ENCODE assay signal across 25 mouse cellular contexts in genomic region chr5:58286680-58287223, GRCm38 (mm10).
A peak's percentile ranks its signal among the peaks of the same experiment; 100 is the strongest.
DNase-seq lines count a peak whose midpoint lies in the region; ATAC-seq lines count a peak whose summit lies in the region.
"Had no signal": no experiment of that assay in that cellular context is flagged by ENCODE, and none has a peak within 500 bp of the region (broad histone marks: within the 10 kb centered on the region; RNA-seq: fewer than 3 reads in every experiment).

No protein-coding gene starts in this region.

- no peaks in the 10 kb centered on the region for H3K36me3 ChIP-seq in limb, embryonic 11.5 days (ENCODE audit: control insufficient read depth, insufficient read depth, low read length)
- H3K36me3 ChIP-seq in limb, embryonic 10.5 days, result no peaks in the 10 kb centered on the region
- no peaks in the 10 kb centered on the region for H3K36me3 ChIP-seq in limb, embryonic 12.5 days
- H3K36me3 ChIP-seq: embryonic facial prominence, embryonic 12.5 days; forebrain, embryonic 15.5 days; G1E had no signal

- no peak overlapping the region for H3K27ac ChIP-seq in limb, embryonic 11.5 days (replicated peaks; ENCODE audit: low read depth, low read length)
- H3K27ac ChIP-seq in limb, embryonic 10.5 days, result no peak overlapping the region
- no peak overlapping the region for H3K27ac ChIP-seq in limb, embryonic 12.5 days
- H3K27ac ChIP-seq: embryonic facial prominence, embryonic 12.5 days; forebrain, embryonic 13.5 days; forebrain, embryonic 15.5 days had no signal

- peak; percentile 2 for DNase-seq in embryo, embryonic 11.5 days (ENCODE audit: low read depth, low spot score)
- no peak for DNase-seq in embryo, embryonic 10.5 days (ENCODE audit: low spot score)
- no peak for DNase-seq in limb, embryonic 11.5 days (ENCODE audit: low spot score)
- DNase-seq in limb, embryonic 10.5 days (ENCODE audit: low spot score), result no peak
- no peak for DNase-seq in cerebellum, adult 11-12 months
- no peak for DNase-seq in gastrocnemius, postnatal 36 days
- DNase-seq: adrenal gland, adult 8-10 months; adrenal gland, postnatal 14 days; B cell, adult 2 months; cerebellum, adult 11 months; cerebellum, adult 2 months; cerebellum, adult 9-10 months; cerebellum, postnatal 10 days; cerebellum, postnatal 25 days; embryo, embryonic 11 days; forebrain, postnatal 0 days had no signal

- H3K4me2 ChIP-seq in limb, embryonic 11.5 days (ENCODE audit: low read depth, severe bottlenecking), result no peak overlapping the region
- H3K4me2 ChIP-seq in limb, embryonic 12.5 days, result no peak overlapping the region
- H3K4me2 ChIP-seq: embryonic facial prominence, embryonic 12.5 days; forebrain, embryonic 13.5 days; forebrain, embryonic 15.5 days had no signal

- no peaks in the 10 kb centered on the region for H3K27me3 ChIP-seq in limb, embryonic 11.5 days (ENCODE audit: control insufficient read depth, insufficient read depth, low read length)
- H3K27me3 ChIP-seq in limb, embryonic 10.5 days (ENCODE audit: low read depth, poor library complexity, severe bottlenecking), result no peaks in the 10 kb centered on the region
- H3K27me3 ChIP-seq in limb, embryonic 12.5 days, result no peaks in the 10 kb centered on the region
- H3K27me3 ChIP-seq: CH12.LX; embryonic facial prominence, embryonic 12.5 days; forebrain, embryonic 13.5 days; forebrain, embryonic 15.5 days had no signal

- WGBS in limb, embryonic 11.5 days, result 31% methylated on average over 2 of the region's 2 CpGs
- 60% methylated on average over 2 of the region's 2 CpGs for WGBS in limb, embryonic 10.5 days
- 21% methylated on average over 2 of the region's 2 CpGs for WGBS in limb, embryonic 12.5 days

- no peak overlapping the region for H3K9ac ChIP-seq in limb, embryonic 11.5 days (ENCODE audit: low read length)
- no peak overlapping the region for H3K9ac ChIP-seq in limb, embryonic 12.5 days (replicated peaks)
- H3K9ac ChIP-seq: embryonic facial prominence, embryonic 12.5 days; forebrain, embryonic 13.5 days; forebrain, embryonic 15.5 days; forebrain, postnatal 0 days had no signal

- peak; percentile 60; the same call in 1 of the 2 replicates for ATAC-seq in limb, embryonic 11.5 days (ENCODE audit: insufficient number of reproducible peaks, low FRiP score, low TSS enrichment, low read depth)
- ATAC-seq in limb, embryonic 12.5 days (ENCODE audit: insufficient number of reproducible peaks, insufficient read depth, low FRiP score, low TSS enrichment, low read depth), result peak; percentile 71
- ATAC-seq: activated CD4-positive, CD25-positive, alpha-beta regulatory T cell, adult 4 months; CD4-positive, CD25-positive, alpha-beta regulatory T cell, adult 4 months; forebrain, embryonic 13.5 days; forebrain, embryonic 15.5 days; forebrain, postnatal 0 days; Patski had no signal

- intact Hi-C loops in gastrocnemius, postnatal 36 days (cut with DNase I), result no loop called here

- H3K4me3 ChIP-seq in limb, embryonic 11.5 days (ENCODE audit: low read depth, low read length), result no peak overlapping the region
- H3K4me3 ChIP-seq in limb, embryonic 10.5 days, result no peak overlapping the region
- no peak overlapping the region for H3K4me3 ChIP-seq in limb, embryonic 12.5 days (replicated peaks)
- H3K4me3 ChIP-seq: embryonic facial prominence, embryonic 12.5 days; forebrain, embryonic 13.5 days; forebrain, embryonic 15.5 days had no signal

- no peaks in the 10 kb centered on the region for H3K9me3 ChIP-seq in limb, embryonic 11.5 days (ENCODE audit: control insufficient read depth, low read length)
- no peaks in the 10 kb centered on the region for H3K9me3 ChIP-seq in limb, embryonic 10.5 days (replicated peaks)
- no peaks in the 10 kb centered on the region for H3K9me3 ChIP-seq in limb, embryonic 12.5 days
- H3K9me3 ChIP-seq: embryonic facial prominence, embryonic 12.5 days; forebrain, embryonic 13.5 days; forebrain, embryonic 15.5 days; G1E had no signal

- no peaks in the 10 kb centered on the region for H3K4me1 ChIP-seq in limb, embryonic 11.5 days (ENCODE audit: control insufficient read depth, insufficient read depth, low read length)
- no peaks in the 10 kb centered on the region for H3K4me1 ChIP-seq in limb, embryonic 10.5 days
- no peaks in the 10 kb centered on the region for H3K4me1 ChIP-seq in limb, embryonic 12.5 days (replicated peaks)
- H3K4me1 ChIP-seq: embryonic facial prominence, embryonic 12.5 days; forebrain, embryonic 13.5 days; forebrain, embryonic 15.5 days had no signal
